Mouse (Mus musculus): ENCODE data around the gene Ahcyl2. TPM values are rescaled to one million over a fixed set of nuclear protein-coding genes. Genes with fewer than 3 reads are reported as not detected.

The Ahcyl2 gene
- polyA plus RNA-seq, 1 experiment = 0.34 TPM

DNA sequence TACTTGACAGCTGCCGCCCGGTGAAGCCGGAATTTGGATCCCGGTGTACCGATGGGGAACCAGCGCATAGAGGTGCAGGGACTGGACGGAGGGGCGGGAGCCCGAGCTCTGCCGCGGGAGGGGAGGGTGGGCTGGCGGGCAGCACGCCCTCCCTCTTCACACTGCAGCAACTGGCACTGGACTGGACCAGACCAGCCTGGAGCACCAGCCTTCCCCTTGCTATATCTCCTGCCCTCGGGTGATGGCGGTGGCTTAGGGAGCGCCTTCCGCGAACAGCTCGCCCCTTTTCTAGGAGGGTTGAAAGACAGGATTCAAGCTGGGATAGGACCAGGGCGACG is 149.5 kb downstream of the Ahcyl2 start:
- no peak for TF ChIP-seq TAL1 (IDR thresholded peaks at IDR 0.05; ENCODE audit: low read length)
- no peak for TF ChIP-seq GATA1 (IDR thresholded peaks at IDR 0.05; ENCODE audit: low read length)
- H3K4me1 ChIP-seq (ENCODE audit: control insufficient read depth) = peaks cover 21% of the 10 kb centered on the region
- H3K36me3 ChIP-seq (ENCODE audit: control insufficient read depth) = no peaks in the 10 kb centered on the region
- peak overlapping the region; percentile 84 for H3K4me3 ChIP-seq (replicated peaks)
- H3K27me3 ChIP-seq (ENCODE audit: control insufficient read depth) = peaks cover 76% of the 10 kb centered on the region
- H3K9me3 ChIP-seq (ENCODE audit: control insufficient read depth, low read length) = no peaks in the 10 kb centered on the region

DNA sequence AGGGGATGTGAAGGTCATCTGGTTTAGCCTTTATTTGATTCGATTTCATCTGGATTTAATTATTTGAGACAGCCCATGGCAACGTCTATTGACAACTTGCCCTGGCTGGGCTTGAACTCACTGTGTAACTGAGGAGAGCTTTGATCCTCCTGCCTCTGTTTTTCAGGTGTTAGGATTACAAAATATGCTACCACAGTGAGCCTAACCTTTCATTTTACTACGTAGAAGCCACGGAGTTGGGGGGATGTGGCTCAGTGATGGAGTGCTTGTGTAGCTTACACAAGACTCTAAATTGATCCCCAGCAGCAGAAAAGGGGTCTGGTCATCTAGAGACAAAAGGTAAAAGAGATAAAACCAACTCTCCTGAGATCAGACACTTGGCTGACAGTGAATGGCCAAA is 150.1 kb downstream of the Ahcyl2 start:
- H3K27me3 ChIP-seq (ENCODE audit: control insufficient read depth) = peaks cover 76% of the 10 kb centered on the region
- no peaks in the 10 kb centered on the region for H3K36me3 ChIP-seq (ENCODE audit: control insufficient read depth)
- peaks cover 21% of the 10 kb centered on the region for H3K4me1 ChIP-seq (ENCODE audit: control insufficient read depth)
- no peaks in the 10 kb centered on the region for H3K9me3 ChIP-seq (ENCODE audit: control insufficient read depth, low read length)
- H3K4me3 ChIP-seq (replicated peaks) = peak overlapping the region; percentile 84
- TF ChIP-seq GATA1 (IDR thresholded peaks at IDR 0.05; ENCODE audit: low read length) (no peak), TAL1 (IDR thresholded peaks at IDR 0.05; ENCODE audit: low read length) (no peak)

DNA sequence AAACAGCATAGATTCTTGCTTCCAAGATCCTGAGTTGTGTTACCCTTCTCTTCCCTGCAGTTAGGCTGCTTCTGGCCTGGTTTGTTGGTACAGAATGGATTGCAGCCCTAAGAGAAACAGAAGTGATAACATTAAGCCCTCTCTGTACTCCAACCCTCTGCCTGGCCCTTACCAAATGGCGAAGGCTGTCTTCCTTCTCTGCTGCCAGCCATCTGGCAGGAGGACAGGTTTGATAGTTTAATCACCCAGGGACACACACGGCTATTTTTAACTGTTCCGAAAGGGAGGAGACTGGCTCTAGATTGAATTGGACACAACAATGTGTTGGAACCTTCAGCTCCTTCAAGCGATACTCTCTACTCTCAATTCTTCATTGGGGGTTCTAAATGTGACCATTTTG is 155.7 kb downstream of the Ahcyl2 start:
- Histone ChIP-seq H3K27me3 (ENCODE audit: control insufficient read depth) (peaks cover 33% of the 10 kb centered on the region), H3K4me3 (replicated peaks) (no peak overlapping the region), H3K9me3 (ENCODE audit: control insufficient read depth, low read length) (no peaks in the 10 kb centered on the region), H3K36me3 (ENCODE audit: control insufficient read depth) (no peaks in the 10 kb centered on the region), H3K4me1 (ENCODE audit: control insufficient read depth) (peaks cover 9% of the 10 kb centered on the region)
- TF ChIP-seq GATA1 (IDR thresholded peaks at IDR 0.05; ENCODE audit: low read length) (no peak), TAL1 (IDR thresholded peaks at IDR 0.05; ENCODE audit: low read length) (no peak)

DNA sequence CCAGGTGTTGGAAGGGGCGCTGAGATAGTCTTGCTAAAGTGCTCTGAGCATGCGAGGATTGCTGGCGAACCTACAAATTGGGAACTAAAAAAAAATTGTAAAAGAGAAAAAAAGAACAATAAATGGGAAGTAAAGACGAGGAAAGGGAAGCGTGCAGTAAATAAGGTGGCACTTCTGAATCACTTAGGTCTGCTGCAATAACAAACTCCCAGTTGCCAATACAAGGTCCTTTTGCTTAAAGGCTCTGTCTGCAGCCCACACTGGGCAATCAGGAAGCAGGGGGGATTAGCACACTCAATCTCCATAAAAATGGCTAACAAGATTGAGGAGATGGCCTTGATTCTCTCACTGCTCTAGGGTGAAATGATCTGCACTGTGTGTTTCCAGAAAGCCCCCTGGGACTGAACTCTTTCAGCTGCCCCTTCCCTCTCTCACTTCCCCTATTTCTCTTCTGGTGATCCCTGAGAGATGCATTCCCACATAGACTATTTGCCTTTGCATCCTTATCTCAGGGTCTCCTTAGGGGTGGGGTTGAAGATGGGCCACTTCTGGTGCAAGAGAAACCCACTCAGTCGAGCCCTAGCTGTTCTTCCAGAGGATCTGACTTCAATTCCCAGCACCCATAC is 157.9 kb downstream of the Ahcyl2 start:
- TF ChIP-seq GATA1 (IDR thresholded peaks at IDR 0.05; ENCODE audit: low read length) (no peak), TAL1 (IDR thresholded peaks at IDR 0.05; ENCODE audit: low read length) (no peak)

DNA sequence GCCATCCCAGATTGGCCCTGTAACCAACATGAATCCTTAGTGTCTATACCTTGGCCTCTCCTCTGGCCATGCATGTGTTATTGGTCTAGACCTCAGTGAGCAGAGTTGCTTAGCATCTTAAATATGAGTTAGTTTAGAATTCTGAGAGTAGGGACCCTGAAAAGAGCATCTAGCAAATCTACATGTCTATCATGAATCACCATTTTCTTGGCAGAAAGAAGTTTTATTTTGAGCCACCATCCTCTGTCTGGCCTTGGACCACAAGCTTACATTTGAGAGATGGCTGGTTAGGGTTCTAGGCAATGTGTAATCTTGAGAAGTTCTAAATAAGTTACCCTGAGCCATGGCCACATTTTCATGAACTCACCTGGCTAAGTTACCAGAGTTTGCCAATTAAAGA is 162.3 kb downstream of the Ahcyl2 start:
- Histone ChIP-seq H3K27me3 (ENCODE audit: control insufficient read depth) (peaks cover 7% of the 10 kb centered on the region; the same call in 1 of the 2 replicates), H3K4me1 (ENCODE audit: control insufficient read depth) (no peaks in the 10 kb centered on the region), H3K4me3 (replicated peaks) (no peak overlapping the region), H3K36me3 (ENCODE audit: control insufficient read depth) (no peaks in the 10 kb centered on the region), H3K9me3 (ENCODE audit: control insufficient read depth, low read length) (no peaks in the 10 kb centered on the region)
- TF ChIP-seq TAL1 (IDR thresholded peaks at IDR 0.05; ENCODE audit: low read length) = no peak
- TF ChIP-seq GATA1 (IDR thresholded peaks at IDR 0.05; ENCODE audit: low read length) = no peak

More for the DNA sequence above, 157.9 kb downstream of the Ahcyl2 start:
- H3K36me3 ChIP-seq (ENCODE audit: control insufficient read depth) = no peaks in the 10 kb centered on the region
- peaks cover 12% of the 10 kb centered on the region for H3K27me3 ChIP-seq (ENCODE audit: control insufficient read depth)
- no peaks in the 10 kb centered on the region for H3K9me3 ChIP-seq (ENCODE audit: control insufficient read depth, low read length)
- peaks cover 9% of the 10 kb centered on the region for H3K4me1 ChIP-seq (ENCODE audit: control insufficient read depth)
- H3K4me3 ChIP-seq (replicated peaks) = no peak overlapping the region

DNA sequence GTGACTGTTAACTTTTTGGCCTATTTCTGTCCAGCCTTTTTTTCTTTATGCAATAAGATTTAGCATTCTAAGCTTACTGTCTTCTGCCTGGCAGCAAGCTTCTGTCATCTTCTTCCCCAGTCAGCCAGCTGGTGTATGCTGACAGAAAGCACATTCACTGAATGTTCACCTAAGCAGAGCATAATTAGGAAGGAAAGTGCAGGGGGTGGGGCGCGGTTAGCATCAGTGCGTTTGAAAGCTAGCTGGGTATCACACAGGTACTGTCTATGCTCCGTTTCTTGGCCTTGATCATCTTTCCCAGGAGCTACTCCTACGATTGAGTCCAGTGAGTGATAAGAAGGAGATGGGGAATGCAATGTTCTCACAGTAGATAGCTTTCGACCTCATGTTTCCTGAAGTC is 162.9 kb downstream of the Ahcyl2 start:
- Histone ChIP-seq H3K9me3 (ENCODE audit: control insufficient read depth, low read length) (no peaks in the 10 kb centered on the region), H3K27me3 (ENCODE audit: control insufficient read depth) (peaks cover 6% of the 10 kb centered on the region; the same call in 1 of the 2 replicates), H3K36me3 (ENCODE audit: control insufficient read depth) (no peaks in the 10 kb centered on the region), H3K4me3 (replicated peaks) (no peak overlapping the region), H3K4me1 (ENCODE audit: control insufficient read depth) (no peaks in the 10 kb centered on the region)
- TF ChIP-seq GATA1 (IDR thresholded peaks at IDR 0.05; ENCODE audit: low read length) = no peak
- no peak for TF ChIP-seq TAL1 (IDR thresholded peaks at IDR 0.05; ENCODE audit: low read length)

DNA sequence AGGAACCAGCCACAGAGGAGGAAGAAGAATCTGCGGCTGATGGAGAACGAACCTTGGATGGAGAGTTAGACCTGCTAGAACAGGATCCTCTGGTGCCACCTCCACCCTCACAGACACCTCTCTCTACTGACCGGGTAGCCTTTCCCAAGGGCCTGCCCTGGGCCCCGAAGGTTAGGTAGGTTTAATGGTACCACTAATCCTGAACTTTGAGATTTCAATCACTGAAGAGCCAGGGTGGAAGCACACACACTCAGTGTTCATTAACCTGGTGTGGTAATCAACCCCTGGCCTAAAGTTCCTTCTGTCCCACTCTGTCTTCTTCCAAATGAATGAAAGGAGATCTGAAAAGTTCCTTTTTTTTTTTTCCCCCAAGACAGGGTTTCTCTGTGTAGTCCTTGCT is 163.4 kb downstream of the Ahcyl2 start:
- Histone ChIP-seq H3K27me3 (ENCODE audit: control insufficient read depth) (0 out of 2 replicates have a peak, but pooled peaks cover 1% of the 10 kb centered on the region), H3K4me3 (replicated peaks) (no peak overlapping the region), H3K36me3 (ENCODE audit: control insufficient read depth) (no peaks in the 10 kb centered on the region), H3K9me3 (ENCODE audit: control insufficient read depth, low read length) (no peaks in the 10 kb centered on the region), H3K4me1 (ENCODE audit: control insufficient read depth) (no peaks in the 10 kb centered on the region)
- TF ChIP-seq TAL1 (IDR thresholded peaks at IDR 0.05; ENCODE audit: low read length) (no peak), GATA1 (IDR thresholded peaks at IDR 0.05; ENCODE audit: low read length) (no peak)

DNA sequence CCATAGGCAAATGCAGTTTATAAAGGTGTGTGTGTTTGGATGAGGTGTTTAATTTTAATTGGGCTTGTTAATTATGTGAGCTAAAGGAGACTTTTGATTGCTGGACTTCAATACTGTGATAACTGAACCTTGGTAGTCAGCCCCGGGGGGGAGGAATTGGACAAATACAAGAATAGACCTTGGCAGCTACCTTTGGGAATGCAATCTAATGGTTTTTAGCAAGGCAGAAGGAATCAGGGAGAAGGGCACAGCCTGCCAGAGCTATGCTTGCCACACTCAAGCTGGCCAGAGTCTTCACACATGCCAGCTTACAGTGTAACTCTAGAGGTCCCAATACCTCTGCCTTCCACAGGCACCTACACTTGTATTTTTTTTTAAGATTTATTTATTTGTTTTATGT is 167.9 kb downstream of the Ahcyl2 start:
- Histone ChIP-seq H3K4me3 (replicated peaks) (no peak overlapping the region), H3K4me1 (ENCODE audit: control insufficient read depth) (no peaks in the 10 kb centered on the region), H3K9me3 (ENCODE audit: control insufficient read depth, low read length) (no peaks in the 10 kb centered on the region), H3K27me3 (ENCODE audit: control insufficient read depth) (no peaks in the 10 kb centered on the region), H3K36me3 (ENCODE audit: control insufficient read depth) (no peaks in the 10 kb centered on the region)
- TF ChIP-seq GATA1 (IDR thresholded peaks at IDR 0.05; ENCODE audit: low read length) = no peak
- no peak for TF ChIP-seq TAL1 (IDR thresholded peaks at IDR 0.05; ENCODE audit: low read length)

DNA sequence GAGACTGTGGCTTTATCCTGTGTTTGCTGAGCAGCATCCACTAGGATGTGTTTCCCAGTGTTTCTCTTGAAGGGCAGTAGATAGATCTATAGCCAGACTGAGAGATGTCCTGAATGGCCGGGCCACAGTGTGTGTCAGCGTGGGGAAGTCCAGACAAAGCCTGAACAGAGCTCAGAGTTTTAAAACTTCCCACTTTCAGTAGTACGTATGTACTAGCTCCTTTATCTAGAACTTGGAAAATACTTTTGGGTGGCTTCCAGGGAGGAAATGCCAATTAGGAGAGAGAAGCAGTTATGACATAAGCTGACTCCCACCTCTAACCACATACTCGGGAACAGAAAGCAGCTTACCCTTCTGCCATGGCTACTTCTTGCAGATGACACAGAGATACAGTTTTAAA is 172.6 kb downstream of the Ahcyl2 start:
- Histone ChIP-seq H3K9me3 (ENCODE audit: control insufficient read depth, low read length) (no peaks in the 10 kb centered on the region), H3K4me1 (ENCODE audit: control insufficient read depth) (no peaks in the 10 kb centered on the region), H3K27me3 (ENCODE audit: control insufficient read depth) (no peaks in the 10 kb centered on the region), H3K4me3 (replicated peaks) (no peak overlapping the region), H3K36me3 (ENCODE audit: control insufficient read depth) (no peaks in the 10 kb centered on the region)
- no peak for TF ChIP-seq GATA1 (IDR thresholded peaks at IDR 0.05; ENCODE audit: low read length)
- no peak for TF ChIP-seq TAL1 (IDR thresholded peaks at IDR 0.05; ENCODE audit: low read length)

DNA sequence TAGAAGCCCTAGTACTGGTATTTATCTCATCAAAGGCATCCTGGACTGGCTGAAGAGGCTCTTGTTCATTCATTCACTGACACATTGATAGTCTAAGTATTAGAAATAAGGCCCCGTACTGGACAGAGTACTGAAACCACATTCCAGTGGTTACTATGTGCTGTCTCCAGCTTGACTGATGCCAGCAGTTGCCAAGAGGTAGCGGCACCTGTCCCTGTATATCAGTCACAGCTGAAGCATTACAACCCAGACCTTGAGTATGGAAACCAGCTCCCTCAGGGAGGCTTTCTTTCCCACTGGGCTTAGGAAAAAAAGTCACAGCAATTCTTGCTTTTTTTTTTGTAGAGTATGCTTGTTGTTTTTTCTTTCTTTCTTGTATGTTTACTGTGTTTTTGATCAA is 173.2 kb downstream of the Ahcyl2 start:
- H3K4me1 ChIP-seq (ENCODE audit: control insufficient read depth) = no peaks in the 10 kb centered on the region
- TF ChIP-seq GATA1 (IDR thresholded peaks at IDR 0.05; ENCODE audit: low read length) = no peak
- no peak for TF ChIP-seq TAL1 (IDR thresholded peaks at IDR 0.05; ENCODE audit: low read length)
- no peaks in the 10 kb centered on the region for H3K9me3 ChIP-seq (ENCODE audit: control insufficient read depth, low read length)
- no peak overlapping the region for H3K4me3 ChIP-seq (replicated peaks)
- H3K36me3 ChIP-seq (ENCODE audit: control insufficient read depth) = no peaks in the 10 kb centered on the region
- H3K27me3 ChIP-seq (ENCODE audit: control insufficient read depth) = no peaks in the 10 kb centered on the region

Measured in erythroblast, embryonic 14.5 days (primary cell).